Mouse (Mus musculus) frontal cortex, adult (tissue): Measurements from ENCODE around the gene Ovgp1.
A peak's percentile ranks its signal among the peaks of the same experiment; 100 is the strongest.
"Not testable (repeated sequence)": the region's sequence is repeated elsewhere in the genome, so short reads cannot be mapped to it uniquely, and the experiment has no call there.

Source experiments
- ATAC-seq: cut with Nextera tagmentation; 2 replicates; pipeline ENCODE4 v1.9.2; 2017; ENCODE audit warnings: mild to moderate bottlenecking, moderate library complexity, mixed read lengths; ENCODE audit not compliant: low TSS enrichment

Ovgp1 gene

GRCm38 (mm10) chr3:105994730-105995129 is 21.2 kb downstream of the Ovgp1 start:
- no peak for ATAC-seq

DNA sequence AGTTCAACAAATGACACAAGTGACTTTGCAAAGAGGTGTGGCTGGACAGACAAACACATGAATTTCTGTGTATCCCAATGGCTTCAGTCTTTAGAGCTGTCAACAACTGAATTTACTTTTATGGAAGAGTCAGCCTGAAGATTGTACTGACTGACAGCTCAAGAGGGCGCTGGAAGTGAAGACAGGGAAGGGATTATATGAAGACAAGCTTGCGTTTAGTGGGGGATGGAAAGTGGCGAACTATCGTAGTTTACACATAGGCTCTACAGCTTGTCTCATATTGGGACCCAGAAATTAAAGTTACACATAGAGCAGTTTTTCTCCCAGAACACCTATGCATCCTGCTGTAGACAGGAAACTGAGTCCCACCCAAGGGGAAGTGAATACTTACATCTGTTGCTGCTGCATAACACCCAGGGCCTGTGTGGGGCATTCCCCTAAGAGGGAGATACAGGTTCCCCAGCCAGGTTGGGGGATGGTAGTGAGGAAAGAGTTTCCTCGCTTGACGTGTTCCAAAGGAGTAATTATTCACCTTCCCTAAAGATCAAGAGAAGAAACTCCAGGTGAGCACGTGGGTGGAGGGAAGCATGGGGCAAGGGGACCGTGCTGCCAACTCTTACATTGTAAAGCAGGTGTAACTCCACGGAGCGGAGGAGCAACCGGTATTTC is 27.3 kb downstream of the Ovgp1 start:
- peak; percentile 23; the same call in 1 of the 2 replicates for ATAC-seq

DNA sequence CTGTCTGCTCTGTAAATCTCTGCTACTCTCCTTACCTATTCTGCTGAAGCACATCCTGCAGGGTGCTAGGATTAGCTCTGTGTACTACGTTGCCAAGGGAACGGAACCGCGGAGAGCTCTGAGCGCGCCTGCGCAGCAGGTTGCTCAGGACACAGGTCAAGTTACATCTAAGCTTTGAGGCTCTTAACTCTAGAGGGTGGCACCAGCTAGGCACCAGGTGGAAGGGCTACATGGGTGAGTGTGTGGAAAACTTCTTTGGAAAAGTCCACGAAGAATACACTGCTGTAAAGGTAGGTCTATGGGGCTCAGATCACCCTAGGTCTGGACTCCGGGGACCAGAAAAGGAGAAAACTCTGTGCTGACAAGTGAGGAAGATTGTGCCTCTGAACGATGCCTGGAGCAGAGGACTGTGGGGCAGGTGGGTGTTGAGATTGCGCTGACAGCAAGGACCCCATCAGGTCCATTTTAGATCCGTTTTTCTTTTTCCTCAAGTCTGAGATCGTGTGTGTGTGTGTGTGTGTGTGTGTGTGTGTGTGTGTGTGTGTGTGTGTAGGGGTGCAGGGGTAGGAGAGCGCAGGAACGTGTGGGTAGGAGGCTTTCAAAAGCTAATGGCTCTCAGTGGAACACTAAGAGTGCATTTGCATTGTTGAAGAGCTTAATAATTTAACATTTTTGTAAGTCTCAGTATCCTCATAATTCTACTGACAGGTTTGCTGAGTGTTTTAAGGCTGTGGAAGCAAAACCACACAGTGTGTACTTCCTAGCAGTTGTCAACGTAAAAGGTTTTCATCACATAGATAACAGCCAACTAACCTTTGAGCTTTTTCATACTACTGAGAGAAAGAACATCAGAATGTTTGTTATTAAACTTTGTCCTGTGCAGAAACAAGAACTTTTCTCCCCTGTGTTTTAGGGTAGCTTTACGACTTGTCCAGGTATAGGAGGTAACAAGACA is 28.2 kb downstream of the Ovgp1 start:
- peak; percentile 100 for ATAC-seq

DNA sequence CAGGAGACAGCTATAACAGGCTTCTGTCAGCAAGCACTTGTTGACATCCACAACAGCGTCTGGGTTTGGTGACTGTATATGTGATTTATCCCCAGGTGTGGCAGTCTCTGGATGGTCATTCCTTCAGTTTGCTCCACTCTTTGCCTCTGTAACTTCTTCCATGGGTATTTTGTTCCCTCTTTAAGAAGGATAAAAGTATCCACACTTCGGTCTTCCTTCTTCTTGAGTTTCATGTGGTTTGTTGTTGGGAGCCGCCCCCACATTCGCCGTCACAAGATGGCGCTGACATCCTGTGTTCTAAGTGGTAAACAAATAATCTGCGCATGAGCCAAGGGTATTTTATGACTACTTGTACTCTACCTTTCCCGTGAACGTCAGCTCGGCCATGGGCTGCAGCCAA is 29.8 kb downstream of the Ovgp1 start:
- ATAC-seq = not testable (repeated sequence)

GRCm38 (mm10) chr3:106014546-106014945 is 41.0 kb downstream of the Ovgp1 start, which contains the start of gene Pifo:
TSS of gene Pifo (minus strand) at chr3:106014646.
- ATAC-seq = no peak

DNA sequence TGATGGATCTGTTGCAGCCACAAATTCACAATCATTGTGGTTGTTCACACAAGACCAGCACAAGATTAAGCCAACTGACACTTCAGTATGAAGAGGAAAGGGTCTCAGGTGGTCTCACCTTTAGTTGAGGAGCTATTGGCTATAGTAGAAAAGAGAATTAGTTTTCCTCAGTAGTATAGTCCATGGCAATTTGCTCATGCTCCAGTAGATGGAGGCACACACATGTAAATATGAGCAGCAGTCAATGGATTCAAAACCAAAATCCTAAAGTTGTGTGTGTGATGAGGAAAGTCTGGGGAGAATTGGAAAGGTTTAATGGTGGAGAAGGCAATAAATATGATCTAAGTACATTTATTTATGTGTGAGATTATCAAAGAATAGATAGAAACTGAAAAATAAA is 48.3 kb downstream of the Ovgp1 start:
- ATAC-seq = peak; percentile 73

DNA sequence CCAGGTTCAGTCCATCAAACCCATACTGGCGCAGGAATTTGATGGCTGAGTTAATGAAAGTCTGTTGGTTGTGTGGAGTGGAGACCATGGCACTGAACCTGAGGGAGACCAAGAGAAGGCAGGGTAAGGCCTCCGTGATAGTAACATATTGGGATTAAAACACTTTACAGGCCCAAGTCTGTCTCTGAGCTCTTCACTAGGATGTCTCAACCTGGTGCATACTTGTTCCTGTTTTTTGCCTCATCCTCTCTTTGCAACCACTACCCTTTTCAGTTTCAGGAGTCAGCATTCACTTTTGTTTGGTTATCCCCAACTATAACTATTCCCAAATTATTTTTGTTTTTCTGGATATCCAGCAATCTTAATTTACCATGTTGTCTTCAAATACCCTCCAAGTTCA is 50.6 kb downstream of the Ovgp1 start:
- no peak for ATAC-seq

DNA sequence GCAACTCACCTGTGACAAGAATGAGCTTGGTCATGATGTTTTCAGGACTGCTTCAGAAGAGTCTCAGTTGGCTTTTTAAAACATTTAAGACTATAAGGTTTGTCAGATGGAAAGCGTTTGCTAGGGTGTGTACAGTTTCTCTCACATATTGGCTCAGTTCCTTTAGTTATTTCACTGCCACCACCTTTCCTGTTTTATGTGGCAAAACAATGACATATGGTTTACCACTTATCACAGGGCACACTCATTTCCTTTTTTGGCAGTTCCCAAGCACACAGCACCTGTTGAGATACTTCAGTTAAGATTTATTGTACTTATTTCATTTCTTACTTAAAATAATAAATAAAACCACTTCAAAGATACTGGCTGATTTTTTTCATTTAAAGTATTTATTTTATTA is 59.3 kb downstream of the Ovgp1 start, which contains the start of gene Chil5:
Gene Chil5 (minus strand): TSS at position 34 of the 400 bp plus-strand sequence.
- ATAC-seq = no peak
